Mouse (Mus musculus) megakaryocyte, embryonic 14.5 days (primary cell): ENCODE measurements around the gene Cd3e.

Source experiments
- FLI1 ChIP-seq: IDR thresholded peaks from 2 replicates; pipeline ENCODE4 v1.6.1; 2012; ENCODE audit warnings: low read length, inconsistent platforms, mixed read lengths
- GATA1 ChIP-seq: IDR thresholded peaks from 3 replicates; pipeline ENCODE4 v1.6.1; 2012; ENCODE audit warnings: mixed read lengths, low read length, inconsistent platforms, borderline replicate concordance

DNA sequence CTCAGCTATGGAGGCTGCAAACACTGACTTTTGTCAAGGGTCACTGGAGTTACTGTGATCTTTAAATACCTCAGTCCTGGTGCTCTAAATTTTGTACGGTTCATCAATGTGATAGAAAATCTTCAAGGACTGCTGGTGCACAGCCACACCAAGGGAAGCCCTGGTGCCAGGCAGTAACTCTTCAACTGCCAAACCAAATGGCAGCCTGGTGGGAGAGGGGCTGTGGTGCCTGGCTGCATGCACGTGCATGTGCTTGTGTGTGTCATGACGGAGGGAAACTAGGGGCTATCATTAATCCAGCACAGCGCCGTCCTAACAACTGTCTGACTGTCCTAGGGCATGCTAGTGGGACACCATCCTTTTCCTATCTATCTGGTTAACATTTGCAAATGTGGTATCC, 9.7 kb downstream of the Cd3e start:
- TF ChIP-seq GATA1 (no peak), FLI1 (no peak)
